Mouse (Mus musculus) stomach, postnatal 0 days (tissue): Measurements from ENCODE around the gene Gjc3. TPM values are rescaled to one million over a fixed set of nuclear protein-coding genes. Genes with fewer than 3 reads are reported as not detected.
A peak's percentile ranks its signal among the peaks of the same experiment; 100 is the strongest.

Experiments
- ATAC-seq: fragments of 200-750 bp; cut with Nextera tagmentation; 2 replicates; pipeline ENCODE4 v1.8.0; 2017; ENCODE audit not compliant: low FRiP score, low TSS enrichment
- DNase-seq: peaks from one replicate; pipeline ENCODE4 v3.0.0-alpha.2; 2016; ENCODE audit warnings: low spot score
- H3K27ac ChIP-seq: fragments of 300-500 bp; sonication (generic); replicated peaks from 2 replicates; pipeline ENCODE4 v1.5.1; 2014; ENCODE audit warnings: mild to moderate bottlenecking, control low read depth
- H3K27me3 ChIP-seq: fragments of 300-500 bp; sonication (generic); 2 replicates; pipeline ENCODE4 v1.6.1; 2014; ENCODE audit warnings: low read length; ENCODE audit not compliant: control insufficient read depth, insufficient read depth
- H3K36me3 ChIP-seq: fragments of 300-500 bp; sonication (generic); 2 replicates; pipeline ENCODE4 v1.6.1; 2014; ENCODE audit warnings: low read length, mixed read lengths; ENCODE audit not compliant: control insufficient read depth, insufficient read depth
- H3K4me1 ChIP-seq: fragments of 300-500 bp; sonication (generic); replicated peaks from 2 replicates; pipeline ENCODE4 v1.6.1; 2014; ENCODE audit warnings: antibody characterized with exemption; ENCODE audit not compliant: control insufficient read depth, insufficient read depth
- H3K4me2 ChIP-seq: fragments of 300-500 bp; sonication (generic); replicated peaks from 2 replicates; pipeline ENCODE4 v1.6.1; 2014; ENCODE audit warnings: low read depth, mild to moderate bottlenecking, control low read depth, moderate library complexity
- H3K4me3 ChIP-seq: fragments of 300-500 bp; sonication (generic); 2 replicates; pipeline ENCODE4 v1.5.1; 2014; ENCODE audit warnings: low read depth, low read length, control low read depth
- H3K9ac ChIP-seq: fragments of 300-500 bp; sonication (generic); 2 replicates; pipeline ENCODE4 v1.6.1; 2014; ENCODE audit warnings: mild to moderate bottlenecking, low read length, control low read depth, mixed read lengths
- H3K9me3 ChIP-seq: fragments of 300-500 bp; sonication (generic); 2 replicates; pipeline ENCODE4 v1.6.1; 2016; ENCODE audit warnings: low read length; ENCODE audit not compliant: control insufficient read depth
- CTCF ChIP-seq: IDR thresholded peaks from 2 replicates; pipeline ENCODE4 v1.5.1; 2016; ENCODE audit warnings: antibody characterized with exemption, low read depth, mild to moderate bottlenecking, moderate library complexity
- EP300 ChIP-seq: optimal IDR thresholded peaks from 2 replicates; pipeline ENCODE3; 2016; ENCODE audit warnings: antibody characterized with exemption
- WGBS: fragments of 180-500 bp; shearing (Covaris S2); extraction: QIAGEN DNeasy Blood & Tissue Kit; methylation state at CpG from one replicate; pipeline ENCODE4 v1.1.7; 2014; 5-methylcytosine and 5-hydroxymethylcytosine counted together
- polyA plus RNA-seq: library from polyadenylated mRNA; unstranded; fragments of >200 nt; fragmentation: Nextera tagmentation; extraction: Ambion mirVana; gene quantifications from 2 replicates; pipeline ENCODE4 v1.2.1, GENCODE M21; 2015

Gene Gjc3
- polyA plus RNA-seq, 1 experiment from 2014 or later = 0.92 TPM

- H3K27me3 ChIP-seq = no peaks in the 10 kb centered on the region
- H3K4me2 ChIP-seq = no peak overlapping the region
- no peaks in the 10 kb centered on the region for H3K9me3 ChIP-seq
- H3K27ac ChIP-seq = no peak overlapping the region
- no peak overlapping the region for H3K9ac ChIP-seq
- no peak for DNase-seq
- no peaks in the 10 kb centered on the region for H3K36me3 ChIP-seq
- TF ChIP-seq CTCF (no peak), EP300 (no peak)
- no peaks in the 10 kb centered on the region for H3K4me1 ChIP-seq
- 87% methylated on average over 3 of the region's 3 CpGs for WGBS
- no peak overlapping the region for H3K4me3 ChIP-seq
- ATAC-seq = no peak
Observed at GRCm38 (mm10) chr5:137956404-137956803, 6.5 kb downstream of the Gjc3 start.

DNA sequence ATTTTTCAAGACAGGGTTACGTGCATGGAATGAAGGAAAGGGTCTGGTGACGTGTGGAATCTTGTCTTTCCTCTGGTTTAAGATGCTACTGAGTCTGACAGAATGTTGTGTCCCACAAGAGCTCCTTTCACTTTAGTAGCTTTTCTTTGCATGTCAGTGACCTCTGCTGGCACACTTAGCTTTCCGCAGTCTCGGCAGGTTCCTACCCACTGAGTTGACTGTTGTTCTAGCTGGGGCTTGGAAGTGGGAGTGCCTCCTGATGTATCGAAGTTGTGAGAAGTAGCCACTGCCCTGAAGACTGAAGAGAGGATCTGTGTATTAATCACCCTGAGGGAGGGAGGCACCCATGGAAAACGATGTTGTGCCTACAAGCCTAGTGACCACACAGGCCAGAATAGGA is 11.7 kb downstream of the Gjc3 start:
- ATAC-seq (0 out of 2 replicates have a peak, but pooled peaks have one; percentile 47), DNase-seq (peak; percentile 47)
- H3K4me1 ChIP-seq = no peaks in the 10 kb centered on the region
- H3K27ac ChIP-seq = no peak overlapping the region
- H3K4me3 ChIP-seq = no peak overlapping the region
- TF ChIP-seq CTCF = peak; percentile 72
- TF ChIP-seq EP300 = no peak
- no peaks in the 10 kb centered on the region for H3K9me3 ChIP-seq
- no peak overlapping the region for H3K9ac ChIP-seq
- 32% methylated on average over 6 of the region's 6 CpGs for WGBS
- no peaks in the 10 kb centered on the region for H3K27me3 ChIP-seq
- H3K36me3 ChIP-seq = no peaks in the 10 kb centered on the region
- H3K4me2 ChIP-seq = no peak overlapping the region

DNA sequence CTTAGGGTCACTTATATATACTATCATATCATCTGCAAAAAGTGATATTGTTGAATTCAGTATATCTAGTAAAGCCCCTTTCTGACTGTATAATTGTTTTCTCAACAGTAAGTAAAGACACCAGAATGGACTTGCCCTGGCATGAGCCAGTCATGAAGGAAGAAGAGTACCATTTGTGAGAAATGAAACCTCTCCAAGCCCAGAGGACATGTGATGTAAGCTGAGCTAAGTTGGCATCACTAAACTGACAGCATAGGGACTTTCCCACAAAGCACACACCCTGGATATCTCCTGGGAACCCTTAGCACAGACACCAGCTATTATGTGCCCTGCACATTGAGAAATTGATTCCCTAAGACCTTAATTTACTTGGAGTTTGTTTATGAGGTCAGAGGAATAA is 15.6 kb downstream of the Gjc3 start:
- no peaks in the 10 kb centered on the region for H3K4me1 ChIP-seq
- H3K4me2 ChIP-seq = no peak overlapping the region
- ATAC-seq (no peak), DNase-seq (no peak)
- H3K36me3 ChIP-seq = no peaks in the 10 kb centered on the region
- TF ChIP-seq EP300 = no peak
- TF ChIP-seq CTCF = no peak
- no peaks in the 10 kb centered on the region for H3K27me3 ChIP-seq
- no peak overlapping the region for H3K9ac ChIP-seq
- H3K9me3 ChIP-seq = no peaks in the 10 kb centered on the region
- no peak overlapping the region for H3K4me3 ChIP-seq
- H3K27ac ChIP-seq = no peak overlapping the region

DNA sequence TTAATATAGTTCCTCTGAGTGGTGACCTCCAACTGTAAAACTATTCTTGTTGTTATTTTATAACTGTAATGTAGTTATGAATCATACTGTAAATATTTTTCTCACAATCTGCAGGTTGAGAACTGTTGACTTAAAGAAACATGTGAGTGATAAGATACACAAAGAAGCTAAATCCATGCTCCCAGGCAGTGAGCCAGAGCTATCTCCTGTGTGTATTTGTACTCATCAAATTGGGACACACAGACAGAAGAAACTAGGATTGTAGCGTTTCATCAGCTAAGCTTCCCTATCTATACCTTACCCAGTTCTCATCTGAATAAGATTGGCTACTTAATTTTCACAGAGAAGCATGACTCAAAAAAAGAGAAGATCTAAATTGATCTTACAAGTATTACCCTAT is 19.8 kb downstream of the Gjc3 start:
- no peak for ATAC-seq
- Histone ChIP-seq H3K36me3 (no peaks in the 10 kb centered on the region), H3K27ac (no peak overlapping the region), H3K9me3 (no peaks in the 10 kb centered on the region), H3K27me3 (no peaks in the 10 kb centered on the region), H3K4me2 (no peak overlapping the region), H3K9ac (no peak overlapping the region), H3K4me3 (no peak overlapping the region), H3K4me1 (no peaks in the 10 kb centered on the region; the same call in 1 of the 2 replicates)
- WGBS = 41% methylated on average over 1 of the region's 1 CpGs
- no peak for TF ChIP-seq EP300
- TF ChIP-seq CTCF = no peak
- no peak for DNase-seq

- Histone ChIP-seq H3K9me3 (no peaks in the 10 kb centered on the region), H3K27me3 (no peaks in the 10 kb centered on the region), H3K9ac (no peak overlapping the region), H3K4me3 (no peak overlapping the region), H3K4me2 (no peak overlapping the region), H3K4me1 (no peaks in the 10 kb centered on the region; the same call in 1 of the 2 replicates), H3K36me3 (no peaks in the 10 kb centered on the region), H3K27ac (no peak overlapping the region)
- ATAC-seq = peak; percentile 29; the same call in 1 of the 2 replicates
- 43% methylated on average over 4 of the region's 4 CpGs for WGBS
- TF ChIP-seq EP300 (no peak), CTCF (no peak)
- DNase-seq = no peak
Observed at GRCm38 (mm10) chr5:137940948-137941347, 21.9 kb downstream of the Gjc3 start.

- TF ChIP-seq CTCF (peak; percentile 51), EP300 (no peak)
- ATAC-seq (no peak), DNase-seq (no peak)
- no peaks in the 10 kb centered on the region for H3K9me3 ChIP-seq
- 68% methylated on average over 4 of the region's 4 CpGs for WGBS
- H3K4me2 ChIP-seq = no peak overlapping the region
- no peak overlapping the region for H3K9ac ChIP-seq
- no peak overlapping the region for H3K27ac ChIP-seq
- H3K4me3 ChIP-seq = no peak overlapping the region
- no peaks in the 10 kb centered on the region for H3K36me3 ChIP-seq
- no peaks in the 10 kb centered on the region; the same call in 1 of the 2 replicates for H3K4me1 ChIP-seq
- H3K27me3 ChIP-seq = no peaks in the 10 kb centered on the region
Observed at GRCm38 (mm10) chr5:137937238-137937637, 25.7 kb downstream of the Gjc3 start.
